Mouse (Mus musculus): ENCODE results near the gene Frat1.

DNA sequence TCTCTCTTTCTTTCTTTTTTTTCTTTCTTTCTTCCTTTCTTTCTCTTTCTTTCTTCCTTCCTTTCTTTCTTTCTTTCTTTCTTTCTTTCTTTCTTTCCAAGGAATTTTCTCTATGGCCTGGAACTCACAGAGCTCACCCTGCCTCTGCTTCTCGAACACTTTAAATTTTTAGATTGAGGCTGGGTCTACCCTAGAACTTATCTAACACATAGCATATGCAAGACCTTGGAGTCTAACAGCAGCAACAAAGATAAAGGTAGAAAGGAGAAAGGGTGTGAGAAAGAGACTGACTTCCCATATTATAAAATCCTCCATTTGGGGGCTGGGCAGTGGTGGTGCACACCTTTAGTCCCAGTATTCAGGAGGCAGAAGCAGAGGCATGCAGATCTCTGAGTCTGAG lies 7.2 kb upstream of the Frat1 start:
- no peak for TF ChIP-seq CTCF (IDR thresholded peaks at IDR 0.05; ENCODE audit: extremely low read depth, insufficient read depth, low read length)
- TF ChIP-seq POLR2A (IDR thresholded peaks at IDR 0.05; ENCODE audit: extremely low read depth, insufficient read depth, low read length), result no peak

Measured in cortical plate, adult 2 months (tissue).